Comparison of ENCODE assay signal across 10 mouse cellular contexts in the genomic region with DNA sequence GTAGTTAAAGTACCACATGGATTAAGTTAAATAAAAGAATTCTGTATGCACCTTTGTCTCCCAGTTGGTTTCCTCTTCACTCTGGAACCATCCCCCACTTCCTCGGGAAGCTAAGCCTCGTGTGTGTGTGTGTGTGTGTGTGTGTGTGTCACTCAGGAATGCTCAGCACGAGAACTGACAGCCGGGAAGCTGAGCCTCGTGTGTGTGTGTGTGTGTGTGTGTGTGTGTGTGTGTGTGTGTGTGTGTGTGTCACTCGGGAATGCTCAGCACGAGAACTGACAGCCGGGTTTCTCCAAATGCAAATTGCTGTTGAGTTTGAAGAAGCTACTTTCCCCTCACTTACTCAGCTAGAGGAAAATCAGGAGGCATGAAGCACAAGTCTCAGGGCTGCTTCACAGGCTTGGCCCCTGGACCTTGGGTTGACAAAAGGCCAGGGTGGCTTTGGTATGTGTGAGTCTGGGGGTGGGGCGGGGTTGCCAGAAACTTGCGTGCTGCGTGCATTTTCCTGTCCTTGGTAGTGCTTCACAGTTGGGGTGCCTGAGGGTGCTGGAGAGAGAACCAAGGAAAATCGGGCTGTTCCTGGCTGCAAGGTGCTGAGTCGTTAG. TPM values are rescaled to one million over a fixed set of nuclear protein-coding genes. Genes with fewer than 3 reads are reported as not detected.
DNase-seq lines count a peak whose midpoint lies in the region; ATAC-seq and TF ChIP-seq lines count a peak whose summit lies in the region.
"Had no signal": no experiment of that assay in that cellular context is flagged by ENCODE, and none has a peak within 500 bp of the region (broad histone marks: within the 10 kb centered on the region; RNA-seq: fewer than 3 reads in every experiment).

No protein-coding gene starts in this region.

- H3K4me2 ChIP-seq in CH12.LX (ENCODE audit: insufficient read depth, low read depth, poor library complexity, severe bottlenecking) = peak overlapping the region; percentile 51
- peak overlapping the region; percentile 42 for H3K4me2 ChIP-seq in heart, embryonic 11.5 days
- H3K4me2 ChIP-seq: stomach, embryonic 15.5 days had no signal

- no peaks in the 10 kb centered on the region for H3K27me3 ChIP-seq in CH12.LX (replicated peaks)
- H3K27me3 ChIP-seq in heart, embryonic 11.5 days (ENCODE audit: control insufficient read depth, insufficient read depth, low read length) = no peaks in the 10 kb centered on the region
- H3K27me3 ChIP-seq: stomach, embryonic 15.5 days had no signal

- no peaks in the 10 kb centered on the region for H3K36me3 ChIP-seq in CH12.LX (replicated peaks in 1 of 2; ENCODE audit: control insufficient read depth in 1 of 2, insufficient read depth in 1 of 2, low read length in 1 of 2)
- H3K36me3 ChIP-seq in heart, embryonic 11.5 days (ENCODE audit: control insufficient read depth, insufficient read depth, low read length) = no peaks in the 10 kb centered on the region

- no peak for TF ChIP-seq EP300 in CH12.LX (IDR thresholded peaks at IDR 0.05; ENCODE audit: low read length)

- H3K9me3 ChIP-seq in CH12.LX (replicated peaks; ENCODE audit: low read length) = no peaks in the 10 kb centered on the region
- H3K9me3 ChIP-seq in heart, embryonic 11.5 days (replicated peaks; ENCODE audit: control insufficient read depth, low read length) = no peaks in the 10 kb centered on the region
- H3K9me3 ChIP-seq: stomach, embryonic 15.5 days had no signal

- 23% methylated on average over 13 of the region's 13 CpGs for WGBS in heart, embryonic 11.5 days (ENCODE audit: insufficient replicate concordance)

- ATAC-seq in heart, embryonic 11.5 days (replicated peaks; ENCODE audit: insufficient number of reproducible peaks, low FRiP score, low TSS enrichment) = peak; percentile 49; the same call in 1 of the 2 replicates

- in situ Hi-C loops in CH12.LX (cut with MboI; ENCODE audit: low pct_ligation_motif_present, low pct_unique_long_range_greater_than_20kb, low sequenced_read_pairs) = no loop called here

- no peak overlapping the region for H3K27ac ChIP-seq in CH12.LX (ENCODE audit: insufficient read depth, low read depth)
- H3K27ac ChIP-seq in heart, embryonic 11.5 days (ENCODE audit: low read depth, low read length) = no peak overlapping the region
- H3K27ac ChIP-seq: stomach, embryonic 15.5 days had no signal

- no peak for TF ChIP-seq CTCF in CH12.LX (conservative IDR thresholded peaks at IDR 0.05 in 1 of 2, IDR thresholded peaks at IDR 0.05 in 1 of 2; ENCODE audit: low read depth in 2 of 2, low read length in 2 of 2)
- no peak for TF ChIP-seq CTCF in brain, embryonic 14.5 days (IDR thresholded peaks at IDR 0.05; ENCODE audit: borderline replicate concordance, extremely low read depth, insufficient read depth, insufficient read length)

- no peak overlapping the region for H3K4me3 ChIP-seq in CH12.LX (replicated peaks in 1 of 3; ENCODE audit: low read depth in 2 of 3, low read length in 2 of 3, poor library complexity in 1 of 3)
- H3K4me3 ChIP-seq in heart, embryonic 11.5 days (ENCODE audit: low read depth, low read length) = no peak overlapping the region
- H3K4me3 ChIP-seq: stomach, embryonic 15.5 days had no signal

- no peak for DNase-seq in CH12.LX (ENCODE audit: extremely low read depth)
- peak; percentile 84 for DNase-seq in brain, embryonic 14.5 days (ENCODE audit: low read depth)
- peak; percentile 79 to 83 for DNase-seq in kidney, postnatal 25 days
- DNase-seq in retina, embryonic 14.5 days (ENCODE audit: low spot score) = peak; percentile 48
- no peak for DNase-seq in layer of hippocampus, adult 9-11 months
- DNase-seq in frontal cortex, postnatal 25 days (ENCODE audit: low spot score in 2 of 2) = no peak
- DNase-seq in right cerebral cortex, postnatal 4 days = no peak

- H3K4me1 ChIP-seq in CH12.LX (ENCODE audit: control insufficient read depth in 1 of 2, insufficient read depth in 2 of 2) = peaks cover 8 to 31% of the 10 kb centered on the region in 2 experiments
- peaks cover 8% of the 10 kb centered on the region for H3K4me1 ChIP-seq in heart, embryonic 11.5 days (ENCODE audit: control insufficient read depth, insufficient read depth, low read length)

- TF ChIP-seq POLR2A in CH12.LX (IDR thresholded peaks at IDR 0.05; ENCODE audit: low read depth, low read length) = no peak
- TF ChIP-seq POLR2A in brain, embryonic 14.5 days (IDR thresholded peaks at IDR 0.05; ENCODE audit: borderline replicate concordance, extremely low read depth, insufficient read depth, insufficient read length, poor library complexity, severe bottlenecking) = no peak

- H3K79me2 ChIP-seq in CH12.LX (replicated peaks; ENCODE audit: control insufficient read depth, extremely low read depth, insufficient read depth, poor library complexity, severe bottlenecking) = no peaks in the 10 kb centered on the region

- TF ChIP-seq RAD21 in CH12.LX (IDR thresholded peaks at IDR 0.05; ENCODE audit: low read depth, low read length) = no peak

- dilution Hi-C loops in CH12.LX (cut with MboI; ENCODE audit: extremely low pct_ligation_motif_present, extremely low pct_unique_long_range_greater_than_20kb, low sequenced_read_pairs) = no loop called here

- H3K9ac ChIP-seq in CH12.LX (ENCODE audit: insufficient read depth, low read depth) = no peak overlapping the region
- no peak overlapping the region for H3K9ac ChIP-seq in heart, embryonic 11.5 days (ENCODE audit: low read depth, low read length)
- H3K9ac ChIP-seq: stomach, embryonic 15.5 days had no signal

TF ChIP-seq in CH12.LX, 34 proteins besides CTCF, POLR2A, EP300 and RAD21:
- TF ChIP-seq IRF4 (IDR thresholded peaks at IDR 0.05; ENCODE audit: low read depth, low read length) (peak; percentile 26; the same call in 1 of the 2 replicates), ZNF384 (IDR thresholded peaks at IDR 0.05; ENCODE audit: low read depth, low read length) (no peak), JUN (IDR thresholded peaks at IDR 0.05; ENCODE audit: insufficient read depth, low read depth, low read length) (no peak), ZC3H11A (IDR thresholded peaks at IDR 0.05; ENCODE audit: low read depth, low read length) (no peak), BHLHE40 (IDR thresholded peaks at IDR 0.05; ENCODE audit: low read depth, low read length) (peak; percentile 73)

RNA-seq across cellular contexts. Expression of gene Pgpep1l, which starts 30.3 kb away (rescaled TPM):
- total RNA-seq in CH12.LX (2012; rRNA removed) (not detected in 2 replicates), CH12.LX (2014; rRNA removed) (not detected in 2 replicates)
- polyA plus RNA-seq in CH12.LX (2012; ENCODE audit: insufficient read length, low read depth) = not detected in 2 replicates
- 0.14 and 0.41 TPM in 2 replicates for polyA plus RNA-seq in brain, embryonic 14.5 days (2012; rRNA removed)
- polyA plus RNA-seq in heart, embryonic 11.5 days (2014; fragmentation: Nextera tagmentation; extraction: Ambion mirVana) = 0.51 TPM in 1 of 2 replicates, not detected in the other
- polyA plus RNA-seq: limb, embryonic 11.5 days; stomach, embryonic 15.5 days had no signal

RNA-seq across cellular contexts. Expression of gene Fam169b, which starts 39.9 kb away (rescaled TPM):
- 13.6 and 17.0 TPM in 2 replicates for total RNA-seq in CH12.LX (2012; rRNA removed)
- 15.2 and 15.9 TPM in 2 replicates for total RNA-seq in CH12.LX (2014; rRNA removed)
- 16.2 and 17.3 TPM in 2 replicates for polyA plus RNA-seq in CH12.LX (2012; ENCODE audit: insufficient read length, low read depth)
- polyA plus RNA-seq in brain, embryonic 14.5 days (2012; rRNA removed) = 0.05 and 0.10 TPM in 2 replicates
- polyA plus RNA-seq in heart, embryonic 11.5 days (2014; fragmentation: Nextera tagmentation; extraction: Ambion mirVana) = 0.14 and 0.15 TPM in 2 replicates

Comparison
In these comparisons a context has a peak if more than half of its experiments do, and no peak if none do; other contexts are left out.
1. DNase-seq: peak in brain, embryonic 14.5 days (single experiment), kidney, postnatal 25 days (2 of 2) and retina, embryonic 14.5 days (single experiment); none in CH12.LX (single experiment), layer of hippocampus, adult 9-11 months (single experiment), frontal cortex, postnatal 25 days (0 of 2) and right cerebral cortex, postnatal 4 days (single experiment).
2. RNA of gene Fam169b, which starts 39.9 kb away (polyA plus RNA-seq): 16.2 to 17.3 TPM in CH12.LX; 0.14 to 0.15 TPM in heart, embryonic 11.5 days and 0.05 to 0.10 TPM in brain, embryonic 14.5 days; every median in the first group is over 10 times any median in the second.